Mouse (Mus musculus) thymus, adult 2 months (tissue): ENCODE data around the gene Tpra1.

Experiments
- CTCF ChIP-seq: fragments of 200-500 bp; IDR thresholded peaks from 2 replicates; pipeline ENCODE4 v1.5.1; 2012; ENCODE audit warnings: mild to moderate bottlenecking, control low read depth, low read length, moderate library complexity, borderline replicate concordance; ENCODE audit not compliant: control insufficient read depth, poor library complexity, insufficient read depth; ENCODE audit errors: extremely low read depth
- POLR2A ChIP-seq: fragments of 200-500 bp; IDR thresholded peaks from 2 replicates; pipeline ENCODE4 v1.6.1; 2012; ENCODE audit warnings: mild to moderate bottlenecking, low read length, control low read depth, moderate library complexity; ENCODE audit not compliant: control insufficient read depth, poor library complexity, insufficient read depth; ENCODE audit errors: extremely low read depth

DNA sequence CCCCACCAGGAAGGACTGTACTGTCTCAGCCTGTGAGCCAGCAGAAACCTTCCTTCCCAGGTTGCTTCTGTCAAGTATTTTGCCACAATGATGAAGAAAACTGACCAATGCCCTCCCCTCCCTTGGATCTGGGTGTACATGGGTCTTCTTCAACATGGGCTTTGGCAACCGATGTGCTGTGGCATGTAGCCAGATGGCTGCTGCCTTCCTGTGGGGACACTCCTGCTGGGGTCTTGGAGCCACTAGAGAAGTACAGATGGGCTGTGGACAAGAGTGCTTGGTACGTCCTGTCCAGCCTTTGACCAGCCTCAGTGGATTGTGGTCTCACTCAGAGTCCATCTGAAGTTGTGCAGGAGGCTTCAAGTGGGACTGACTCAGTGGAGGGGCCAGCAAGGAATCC, 56.3 kb downstream of the Tpra1 start:
- TF ChIP-seq CTCF = no peak
- no peak for TF ChIP-seq POLR2A
